Comparison of ENCODE assay signal across 19 mouse cellular contexts in genomic region chr6:88397985-88398384, GRCm38 (mm10). TPM values are rescaled to one million over a fixed set of nuclear protein-coding genes. Genes with fewer than 3 reads are reported as not detected.
DNase-seq lines count a peak whose midpoint lies in the region; ATAC-seq and TF ChIP-seq lines count a peak whose summit lies in the region.
"Had no signal": no experiment of that assay in that cellular context is flagged by ENCODE, and none has a peak within 500 bp of the region (broad histone marks: within the 10 kb centered on the region; RNA-seq: fewer than 3 reads in every experiment).

No protein-coding gene starts in this region.

- in situ Hi-C loops in CH12.LX (cut with MboI; ENCODE audit: low pct_ligation_motif_present, low pct_unique_long_range_greater_than_20kb, low sequenced_read_pairs), result no loop called here

- TF ChIP-seq EP300 in liver, embryonic 14.5 days (IDR thresholded peaks at IDR 0.05; ENCODE audit: low read depth), result no peak
- no peak for TF ChIP-seq EP300 in CH12.LX (IDR thresholded peaks at IDR 0.05; ENCODE audit: low read length)

- H3K4me3 ChIP-seq in liver, embryonic 14.5 days (ENCODE audit: insufficient read depth in 1 of 2, low read depth in 2 of 2, low read length in 2 of 2), result no peak overlapping the region
- H3K4me3 ChIP-seq in liver, embryonic 12.5 days, result no peak overlapping the region
- H3K4me3 ChIP-seq in CH12.LX (replicated peaks in 1 of 3; ENCODE audit: low read depth in 2 of 3, low read length in 2 of 3, poor library complexity in 1 of 3), result no peak overlapping the region
- no peak overlapping the region for H3K4me3 ChIP-seq in midbrain, embryonic 14.5 days (replicated peaks; ENCODE audit: low read depth, low read length)
- H3K4me3 ChIP-seq: heart, embryonic 12.5 days; limb, embryonic 12.5 days had no signal

- H3K36me3 ChIP-seq in liver, embryonic 14.5 days (replicated peaks; ENCODE audit: control insufficient read depth, insufficient read depth, low read depth), result no peaks in the 10 kb centered on the region
- H3K36me3 ChIP-seq in liver, embryonic 12.5 days, result no peaks in the 10 kb centered on the region
- H3K36me3 ChIP-seq in CH12.LX (replicated peaks in 1 of 2; ENCODE audit: control insufficient read depth in 1 of 2, insufficient read depth in 1 of 2, low read length in 1 of 2), result peaks cover 0 to 48% of the 10 kb centered on the region in 2 experiments
- no peaks in the 10 kb centered on the region for H3K36me3 ChIP-seq in midbrain, embryonic 14.5 days (ENCODE audit: control insufficient read depth, insufficient read depth, low read length)
- H3K36me3 ChIP-seq: heart, embryonic 12.5 days; limb, embryonic 12.5 days had no signal

- H3K27ac ChIP-seq in liver, embryonic 14.5 days, result no peak overlapping the region
- H3K27ac ChIP-seq in liver, embryonic 12.5 days, result no peak overlapping the region
- no peak overlapping the region for H3K27ac ChIP-seq in CH12.LX (ENCODE audit: insufficient read depth, low read depth)
- H3K27ac ChIP-seq in midbrain, embryonic 14.5 days (replicated peaks; ENCODE audit: low read depth, low read length), result no peak overlapping the region
- H3K27ac ChIP-seq: hindbrain, postnatal 0 days; limb, embryonic 12.5 days had no signal

- no peaks in the 10 kb centered on the region for H3K79me2 ChIP-seq in CH12.LX (replicated peaks; ENCODE audit: control insufficient read depth, extremely low read depth, insufficient read depth, poor library complexity, severe bottlenecking)

- dilution Hi-C loops in CH12.LX (cut with MboI; ENCODE audit: extremely low pct_ligation_motif_present, extremely low pct_unique_long_range_greater_than_20kb, low sequenced_read_pairs), result no loop called here

- H3K4me2 ChIP-seq in liver, embryonic 14.5 days (ENCODE audit: low read depth), result no peak overlapping the region
- H3K4me2 ChIP-seq in liver, embryonic 12.5 days, result no peak overlapping the region
- no peak overlapping the region for H3K4me2 ChIP-seq in CH12.LX (ENCODE audit: insufficient read depth, low read depth, poor library complexity, severe bottlenecking)
- no peak overlapping the region for H3K4me2 ChIP-seq in midbrain, embryonic 14.5 days (ENCODE audit: low read length)
- H3K4me2 ChIP-seq: heart, embryonic 12.5 days; limb, embryonic 12.5 days had no signal

- no peak for ATAC-seq in liver, embryonic 14.5 days (ENCODE audit: insufficient read depth)
- no peak for ATAC-seq in liver, embryonic 12.5 days
- ATAC-seq in midbrain, embryonic 14.5 days (ENCODE audit: low FRiP score, low TSS enrichment), result no peak
- ATAC-seq: forebrain, embryonic 16.5 days; hindbrain, postnatal 0 days; midbrain, embryonic 16.5 days had no signal

- TF ChIP-seq CTCF in liver, embryonic 14.5 days (IDR thresholded peaks at IDR 0.05; ENCODE audit: low read depth), result peak; percentile 44
- TF ChIP-seq CTCF in CH12.LX (conservative IDR thresholded peaks at IDR 0.05 in 1 of 2, IDR thresholded peaks at IDR 0.05 in 1 of 2; ENCODE audit: low read depth in 2 of 2, low read length in 2 of 2), result peak; percentile 25 to 38; a peak in 2 of 4 replicates
- TF ChIP-seq CTCF in brain, embryonic 14.5 days (IDR thresholded peaks at IDR 0.05; ENCODE audit: borderline replicate concordance, extremely low read depth, insufficient read depth, insufficient read length), result peak; percentile 2; the same call in 1 of the 2 replicates

- H3K9me3 ChIP-seq in liver, embryonic 14.5 days (ENCODE audit: control insufficient read depth, low read length), result no peaks in the 10 kb centered on the region
- no peaks in the 10 kb centered on the region for H3K9me3 ChIP-seq in liver, embryonic 12.5 days (replicated peaks)
- H3K9me3 ChIP-seq in CH12.LX (replicated peaks; ENCODE audit: low read length), result no peaks in the 10 kb centered on the region
- no peaks in the 10 kb centered on the region for H3K9me3 ChIP-seq in midbrain, embryonic 14.5 days (ENCODE audit: control insufficient read depth, low read length)
- H3K9me3 ChIP-seq: heart, embryonic 12.5 days; limb, embryonic 12.5 days had no signal

- H3K4me1 ChIP-seq in liver, embryonic 14.5 days (replicated peaks; ENCODE audit: control insufficient read depth in 2 of 2, insufficient read depth in 2 of 2, low read length in 1 of 2), result no peaks in the 10 kb centered on the region
- no peaks in the 10 kb centered on the region for H3K4me1 ChIP-seq in liver, embryonic 12.5 days
- H3K4me1 ChIP-seq in CH12.LX (ENCODE audit: control insufficient read depth in 1 of 2, insufficient read depth in 2 of 2), result no peaks in the 10 kb centered on the region
- H3K4me1 ChIP-seq in midbrain, embryonic 14.5 days (ENCODE audit: control insufficient read depth, insufficient read depth, low read length), result no peaks in the 10 kb centered on the region

- no peak for TF ChIP-seq POLR2A in CH12.LX (IDR thresholded peaks at IDR 0.05; ENCODE audit: low read depth, low read length)
- TF ChIP-seq POLR2A in brain, embryonic 14.5 days (IDR thresholded peaks at IDR 0.05; ENCODE audit: borderline replicate concordance, extremely low read depth, insufficient read depth, insufficient read length, poor library complexity, severe bottlenecking), result no peak

- no peak overlapping the region for H3K9ac ChIP-seq in liver, embryonic 14.5 days (replicated peaks)
- no peak overlapping the region for H3K9ac ChIP-seq in liver, embryonic 12.5 days
- no peak overlapping the region for H3K9ac ChIP-seq in CH12.LX (ENCODE audit: insufficient read depth, low read depth)
- H3K9ac ChIP-seq in midbrain, embryonic 14.5 days (replicated peaks; ENCODE audit: low read length), result no peak overlapping the region
- H3K9ac ChIP-seq: heart, embryonic 12.5 days; limb, embryonic 12.5 days had no signal

- no peak for DNase-seq in liver, embryonic 14.5 days (ENCODE audit: low read depth in 3 of 3, low spot score in 3 of 3)
- DNase-seq in A20 (ENCODE audit: low read depth, low spot score), result peak; percentile 43
- peak; percentile 6 for DNase-seq in CH12.LX (ENCODE audit: extremely low read depth)
- no peak for DNase-seq in brain, embryonic 14.5 days (ENCODE audit: low read depth)
- DNase-seq in midbrain, embryonic 14.5 days, result no peak
- no peak for DNase-seq in spleen, postnatal 4 days (ENCODE audit: low spot score in 2 of 2)
- DNase-seq: adrenal gland, postnatal 36 days; cerebellum, postnatal 25 days; gastrocnemius, postnatal 14 days; heart, postnatal 36 days; kidney, adult 9 months; lung, adult 18-20 months; retina, postnatal 1 day had no signal

- no peaks in the 10 kb centered on the region for H3K27me3 ChIP-seq in liver, embryonic 14.5 days (ENCODE audit: control insufficient read depth, insufficient read depth, low read length)
- no peaks in the 10 kb centered on the region for H3K27me3 ChIP-seq in liver, embryonic 12.5 days (replicated peaks)
- no peaks in the 10 kb centered on the region for H3K27me3 ChIP-seq in CH12.LX (replicated peaks)
- no peaks in the 10 kb centered on the region for H3K27me3 ChIP-seq in midbrain, embryonic 14.5 days (ENCODE audit: control insufficient read depth, insufficient read depth, low read length)
- H3K27me3 ChIP-seq: heart, embryonic 12.5 days; limb, embryonic 12.5 days had no signal

- peak; percentile 8 for TF ChIP-seq RAD21 in CH12.LX (IDR thresholded peaks at IDR 0.05; ENCODE audit: low read depth, low read length)

- 55% methylated on average over 2 of the region's 2 CpGs for WGBS in liver, embryonic 14.5 days (ENCODE audit: insufficient replicate concordance)
- WGBS in liver, embryonic 12.5 days (ENCODE audit: insufficient replicate concordance), result 62% methylated on average over 2 of the region's 2 CpGs
- 73% methylated on average over 2 of the region's 2 CpGs for WGBS in midbrain, embryonic 14.5 days

TF ChIP-seq in CH12.LX, 34 proteins besides CTCF, POLR2A, EP300 and RAD21:
- no peak for TF ChIP-seq USF1 (IDR thresholded peaks at IDR 0.05; ENCODE audit: low read depth, low read length)
- TF ChIP-seq SMC3 (IDR thresholded peaks at IDR 0.05; ENCODE audit: low read depth, low read length), result no peak
- TF ChIP-seq TBP (conservative IDR thresholded peaks at IDR 0.05; ENCODE audit: low read depth, low read length), result no peak
- TF ChIP-seq ZMIZ1 (IDR thresholded peaks at IDR 0.05; ENCODE audit: low read depth, low read length), result no peak
- TF ChIP-seq MAFK (IDR thresholded peaks at IDR 0.05; ENCODE audit: insufficient replicate concordance, low read length), result no peak
- TF ChIP-seq NRF1 (IDR thresholded peaks at IDR 0.05; ENCODE audit: low read depth, low read length), result no peak
- TF ChIP-seq E2F4 (IDR thresholded peaks at IDR 0.05; ENCODE audit: insufficient replicate concordance, low read depth, low read length), result no peak
- no peak for TF ChIP-seq ETS1 (conservative IDR thresholded peaks at IDR 0.05; ENCODE audit: low read depth, low read length)
- TF ChIP-seq MAX (IDR thresholded peaks at IDR 0.05; ENCODE audit: low read length), result no peak
TF ChIP-seq in CH12.LX: peak in this region for 0.

RNA-seq across cellular contexts. Expression of gene Eefsec, which starts 48.4 kb away (rescaled TPM):
- polyA plus RNA-seq in liver, embryonic 14.5 days (2012; rRNA removed), result 9.1 and 9.7 TPM in 2 replicates
- 14.3 and 16.3 TPM in 2 replicates for polyA plus RNA-seq in liver, embryonic 14.5 days (2014; fragmentation: Nextera tagmentation; extraction: Ambion mirVana)
- 25.2 and 26.1 TPM in 2 replicates for polyA plus RNA-seq in liver, embryonic 12.5 days (2016; fragmentation: Nextera tagmentation; extraction: Ambion mirVana)
- total RNA-seq in CH12.LX (2012; rRNA removed) (32.1 and 32.8 TPM in 2 replicates), CH12.LX (2014; rRNA removed) (25.7 and 26.2 TPM in 2 replicates)
- polyA plus RNA-seq in CH12.LX (2012; ENCODE audit: insufficient read length, low read depth), result 48.8 and 53.5 TPM in 2 replicates
- polyA plus RNA-seq in brain, embryonic 14.5 days (2012; rRNA removed), result 20.3 and 26.6 TPM in 2 replicates
- polyA plus RNA-seq in midbrain, embryonic 14.5 days (2014; fragmentation: Nextera tagmentation; extraction: Ambion mirVana), result 28.0 and 33.5 TPM in 2 replicates

Comparison
In these comparisons a context has a peak if more than half of its experiments do, and no peak if none do; other contexts are left out.
1. DNase-seq: peak in A20 (single experiment) and CH12.LX (single experiment); none in liver, embryonic 14.5 days (0 of 3), brain, embryonic 14.5 days (single experiment), midbrain, embryonic 14.5 days (single experiment) and spleen, postnatal 4 days (0 of 2).
2. Peak in every context shown above with its lines, with median percentiles within 50 percentile points of each other: CTCF ChIP-seq.